Mouse (Mus musculus) C2C12 (cell line): ENCODE measurements at regions not wholly inside any gene's neighbourhood (a gene's known extent, or its start where the extent isn't known, plus 50 kb on each side); places are given as distances from the start of the nearest gene placed in this dataset.

ENCODE experiments used
- H3K27me3 ChIP-seq: one replicate; pipeline ENCODE4 v1.6.1; 2011; ENCODE audit not compliant: control insufficient read depth, insufficient read depth, insufficient read length
- H3K36me3 ChIP-seq: one replicate; pipeline ENCODE4 v1.6.1; 2011; ENCODE audit not compliant: control insufficient read depth, insufficient read depth
- H3K4me3 ChIP-seq: one replicate; pipeline ENCODE4 v1.5.1; 2011; ENCODE audit warnings: mild to moderate bottlenecking, control low read depth; ENCODE audit not compliant: poor library complexity, insufficient read depth, severe bottlenecking
- H3K79me2 ChIP-seq: one replicate; pipeline ENCODE4 v1.6.1; 2011; ENCODE audit not compliant: control insufficient read depth, insufficient read depth
- H3K79me3 ChIP-seq: one replicate; pipeline ENCODE4 v1.6.1; 2011; ENCODE audit warnings: low read depth, control low read depth
- H3ac ChIP-seq: one replicate; pipeline ENCODE3; 2011; ENCODE audit warnings: low read depth; ENCODE audit not compliant: control insufficient read depth, insufficient read length
- CEBPB ChIP-seq: IDR thresholded peaks from one replicate; pipeline ENCODE4 v1.6.1; 2011; ENCODE audit warnings: low read depth, mild to moderate bottlenecking, control low read depth, moderate library complexity
- CTCF ChIP-seq: IDR thresholded peaks from one replicate; pipeline ENCODE4 v1.5.1; 2011; ENCODE audit not compliant: control insufficient read depth, insufficient read depth, insufficient read length
- FOSL1 ChIP-seq: IDR thresholded peaks from one replicate; pipeline ENCODE4 v1.8.0; 2011; ENCODE audit warnings: mild to moderate bottlenecking, low read length; ENCODE audit not compliant: poor library complexity, insufficient read depth, severe bottlenecking
- MAX ChIP-seq: IDR thresholded peaks from one replicate; pipeline ENCODE4 v1.6.1; 2011; ENCODE audit warnings: mild to moderate bottlenecking, control low read depth
- MYOD1 ChIP-seq: IDR thresholded peaks from one replicate; pipeline ENCODE4 v1.6.1; 2011; ENCODE audit warnings: low read depth; ENCODE audit not compliant: control insufficient read depth, insufficient read length
- MYOG ChIP-seq: IDR thresholded peaks from one replicate; pipeline ENCODE4 v1.6.1; 2011; ENCODE audit not compliant: control insufficient read depth, insufficient read length; ENCODE audit errors: extremely low read depth
- USF1 ChIP-seq: IDR thresholded peaks from one replicate; pipeline ENCODE4 v1.6.1; 2011; ENCODE audit warnings: low read depth, mild to moderate bottlenecking, control low read depth, moderate library complexity

DNA sequence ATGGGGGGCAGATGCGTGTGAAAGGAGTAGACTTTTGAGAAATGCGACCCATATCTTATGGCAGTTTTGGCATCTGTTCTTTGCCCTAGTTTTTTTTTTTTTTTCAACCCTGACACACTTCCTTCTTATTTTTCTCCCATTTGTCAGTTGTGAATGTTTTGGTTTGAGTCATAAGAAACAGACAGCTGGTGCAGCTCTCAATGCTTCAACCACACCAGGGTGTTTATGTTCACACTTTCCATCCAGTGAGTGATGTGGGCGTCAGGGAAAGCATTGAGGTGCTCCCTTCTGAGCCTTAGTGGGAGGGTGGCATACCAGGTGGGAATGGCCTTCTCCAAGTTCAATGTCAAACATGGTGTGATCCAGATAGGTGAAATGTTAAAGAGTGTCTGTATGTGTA, 181.9 kb upstream of the Agbl1 start:
- Histone ChIP-seq H3K4me3 (no peak overlapping the region), H3K36me3 (no peaks in the 10 kb centered on the region), H3K27me3 (no peaks in the 10 kb centered on the region), H3K79me3 (no peaks in the 10 kb centered on the region), H3K79me2 (no peaks in the 10 kb centered on the region), H3ac (no peak overlapping the region)
- TF ChIP-seq CEBPB (no peak), CTCF (no peak), FOSL1 (no peak), MAX (no peak)

DNA sequence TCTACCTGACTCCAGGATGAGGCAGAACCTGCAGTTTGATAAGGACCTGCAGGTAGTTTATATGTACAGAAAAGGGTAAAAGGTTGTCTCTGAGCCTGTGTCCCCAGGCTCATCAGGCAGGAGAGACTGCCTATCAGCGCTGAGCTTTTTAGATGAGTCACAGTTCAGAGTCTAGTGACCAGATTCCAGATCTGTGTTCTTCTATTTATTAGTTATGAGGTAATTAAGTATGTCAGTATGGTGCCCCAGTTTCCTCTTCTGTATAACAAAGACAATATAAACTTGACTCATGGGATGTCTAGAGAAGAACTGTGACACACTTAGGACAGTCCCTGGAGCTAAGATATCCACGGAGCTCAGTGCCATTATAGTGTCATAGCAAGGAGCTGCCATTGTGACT, 180.3 kb upstream of the Agbl1 start:
- H3ac ChIP-seq: no peak overlapping the region
- TF ChIP-seq MAX (no peak), CEBPB (no peak)
- H3K79me3 ChIP-seq: no peaks in the 10 kb centered on the region
- H3K36me3 ChIP-seq: no peaks in the 10 kb centered on the region
- no peaks in the 10 kb centered on the region for H3K27me3 ChIP-seq
- H3K79me2 ChIP-seq: no peaks in the 10 kb centered on the region
- H3K4me3 ChIP-seq: no peak overlapping the region

DNA sequence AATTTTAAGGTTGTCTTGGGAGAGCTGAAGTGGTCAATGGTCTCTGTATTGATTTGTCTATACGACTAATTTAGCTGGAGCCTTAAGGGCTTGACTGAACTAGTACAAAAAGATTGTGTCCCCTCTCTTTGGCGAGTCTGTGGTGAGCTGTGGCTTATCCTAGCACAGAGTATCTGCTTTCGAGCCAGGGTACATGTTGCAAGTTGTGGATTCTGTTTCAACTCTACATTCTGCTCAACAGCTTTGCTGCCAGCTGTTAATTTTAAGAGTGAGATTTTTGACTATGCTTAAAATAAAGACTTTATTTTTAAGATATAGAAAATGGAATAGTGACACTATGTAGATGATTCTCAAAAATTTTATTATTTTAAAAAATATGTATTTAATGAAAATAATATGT, 175.8 kb upstream of the Agbl1 start:
- H3K4me3 ChIP-seq: no peak overlapping the region
- no peaks in the 10 kb centered on the region for H3K27me3 ChIP-seq
- no peaks in the 10 kb centered on the region for H3K79me3 ChIP-seq
- no peaks in the 10 kb centered on the region for H3K36me3 ChIP-seq
- H3K79me2 ChIP-seq: no peaks in the 10 kb centered on the region
- no peak overlapping the region for H3ac ChIP-seq
- TF ChIP-seq MYOG: no peak
- no peak for TF ChIP-seq FOSL1

DNA sequence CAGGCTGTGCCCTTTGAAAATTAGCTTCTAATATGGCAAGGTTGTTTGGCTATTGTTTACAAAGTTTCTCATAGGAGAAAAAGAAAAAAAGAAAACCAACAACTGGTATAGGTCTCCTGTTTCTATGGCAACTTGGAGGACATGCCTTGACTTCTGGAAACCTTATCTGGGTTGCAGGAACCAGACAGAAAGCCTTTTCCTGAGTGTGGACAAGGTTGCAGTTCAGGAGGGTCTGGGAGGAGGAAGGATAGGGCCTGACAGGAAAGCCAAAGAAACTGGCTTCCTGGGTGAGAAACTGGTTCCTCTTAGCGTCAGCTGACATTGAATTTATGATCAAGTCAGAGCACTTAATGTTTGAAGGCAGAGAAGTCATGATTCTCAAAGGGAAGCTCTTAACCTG, 130.5 kb upstream of the Agbl1 start:
- no peaks in the 10 kb centered on the region for H3K79me3 ChIP-seq
- no peaks in the 10 kb centered on the region for H3K27me3 ChIP-seq
- H3K4me3 ChIP-seq: no peak overlapping the region
- TF ChIP-seq MYOG (no peak), FOSL1 (no peak), MYOD1 (no peak), CEBPB (no peak), MAX (no peak), CTCF (no peak), USF1 (no peak)
- H3K36me3 ChIP-seq: no peaks in the 10 kb centered on the region
- H3K79me2 ChIP-seq: no peaks in the 10 kb centered on the region
- no peak overlapping the region for H3ac ChIP-seq

DNA sequence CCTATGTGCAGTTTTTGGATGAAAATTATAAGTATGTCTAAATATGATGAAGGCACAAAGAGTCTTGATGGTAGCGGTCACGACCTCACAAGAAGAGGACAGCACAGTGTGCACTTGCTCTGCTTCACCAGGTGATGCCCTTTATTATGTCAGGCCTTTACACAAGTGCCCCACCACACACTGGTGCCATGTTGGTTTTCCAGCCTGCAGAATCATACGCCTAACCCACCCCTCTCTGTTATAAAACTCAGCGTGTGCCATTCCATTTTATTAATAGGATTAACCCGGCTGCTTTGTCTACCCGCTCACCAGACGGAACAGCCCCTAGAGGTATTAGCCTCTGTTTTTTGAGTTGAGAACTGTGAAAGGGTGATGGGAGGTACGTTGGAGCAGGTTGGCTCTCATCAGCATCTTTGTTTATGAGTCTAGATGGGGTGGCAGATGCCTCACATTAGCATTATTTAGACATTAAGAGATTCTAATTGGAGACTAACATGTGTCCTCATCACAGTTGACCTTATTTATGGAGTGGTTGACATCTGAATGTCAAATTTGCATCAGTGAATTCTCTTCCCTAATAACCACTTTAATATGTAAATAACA, 108.3 kb upstream of the Agbl1 start:
- H3ac ChIP-seq: no peak overlapping the region
- no peaks in the 10 kb centered on the region for H3K79me2 ChIP-seq
- H3K27me3 ChIP-seq: no peaks in the 10 kb centered on the region
- H3K4me3 ChIP-seq: no peak overlapping the region
- TF ChIP-seq FOSL1: no peak
- TF ChIP-seq MYOG: no peak
- TF ChIP-seq CTCF: no peak
- TF ChIP-seq CEBPB: no peak
- TF ChIP-seq MAX: no peak
- TF ChIP-seq MYOD1: no peak
- no peak for TF ChIP-seq USF1
- no peaks in the 10 kb centered on the region for H3K79me3 ChIP-seq
- H3K36me3 ChIP-seq: no peaks in the 10 kb centered on the region

DNA sequence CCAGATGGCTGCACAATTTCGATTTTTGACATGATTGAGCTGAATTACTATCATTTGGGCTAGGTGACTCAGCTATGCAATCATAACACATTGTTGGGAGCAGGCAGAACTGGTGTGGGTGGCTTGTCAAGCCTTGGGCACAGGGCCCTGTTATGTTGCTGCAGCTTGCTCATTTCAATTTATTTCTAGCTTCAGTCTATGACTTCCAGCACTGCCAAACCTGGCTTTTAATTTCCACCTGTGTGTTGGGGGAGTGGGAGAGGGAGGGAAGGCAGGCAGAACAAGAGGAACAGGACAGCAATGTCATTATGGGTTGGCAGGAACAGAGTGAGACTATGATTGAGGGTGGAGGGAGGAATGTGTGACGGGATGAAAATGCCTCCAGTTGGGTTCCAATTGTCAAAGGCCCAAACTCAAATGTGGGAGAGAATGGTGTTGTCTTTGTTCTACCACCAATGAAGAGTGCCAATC, 102.0 kb upstream of the Agbl1 start:
- no peak overlapping the region for H3K4me3 ChIP-seq
- H3ac ChIP-seq: no peak overlapping the region
- H3K36me3 ChIP-seq: no peaks in the 10 kb centered on the region
- no peak for TF ChIP-seq CEBPB
- no peak for TF ChIP-seq MYOD1
- no peak for TF ChIP-seq CTCF
- no peak for TF ChIP-seq USF1
- TF ChIP-seq MAX: no peak
- no peak for TF ChIP-seq FOSL1
- no peak for TF ChIP-seq MYOG
- H3K27me3 ChIP-seq: no peaks in the 10 kb centered on the region
- H3K79me3 ChIP-seq: no peaks in the 10 kb centered on the region
- no peaks in the 10 kb centered on the region for H3K79me2 ChIP-seq
